16 mouse cellular contexts compared by ENCODE assay signal in genomic region chr14:31400896-31401295, GRCm38 (mm10). TPM values are rescaled to one million over a fixed set of nuclear protein-coding genes. Genes with fewer than 3 reads are reported as not detected.
DNase-seq lines count a peak whose midpoint lies in the region; ATAC-seq and TF ChIP-seq lines count a peak whose summit lies in the region.
"Had no signal": no experiment of that assay in that cellular context is flagged by ENCODE, and none has a peak within 500 bp of the region (broad histone marks: within the 10 kb centered on the region; RNA-seq: fewer than 3 reads in every experiment).

No protein-coding gene starts in this region.

- H3K4me3 ChIP-seq in heart, adult 2 months, result no peak overlapping the region
- H3K4me3 ChIP-seq in testis, adult 2 months (ENCODE audit: control insufficient read depth, low read depth, low read length), result no peak overlapping the region
- H3K4me3 ChIP-seq in heart, embryonic 14.5 days (ENCODE audit: control insufficient read depth in 1 of 2, insufficient read depth in 1 of 2, low read depth in 1 of 2, low read length in 2 of 2), result no peak overlapping the region
- H3K4me3 ChIP-seq: embryonic facial prominence, embryonic 12.5 days; midbrain, embryonic 12.5 days; neural tube, embryonic 12.5 days had no signal

- peaks cover 5% of the 10 kb centered on the region; the same call in 1 of the 2 replicates for H3K36me3 ChIP-seq in heart, adult 2 months (ENCODE audit: control insufficient read depth, insufficient read depth, low read length)
- H3K36me3 ChIP-seq in testis, adult 2 months (ENCODE audit: control insufficient read depth, insufficient read depth, low read length), result no peaks in the 10 kb centered on the region
- H3K36me3 ChIP-seq in heart, embryonic 14.5 days (ENCODE audit: control insufficient read depth, insufficient read depth, low read length), result no peaks in the 10 kb centered on the region
- H3K36me3 ChIP-seq: midbrain, embryonic 12.5 days; neural tube, embryonic 12.5 days had no signal

- no peaks in the 10 kb centered on the region for H3K79me2 ChIP-seq in heart, adult 2 months (replicated peaks; ENCODE audit: control insufficient read depth, insufficient read depth, low read length)

- peaks cover 33% of the 10 kb centered on the region for H3K4me1 ChIP-seq in heart, adult 2 months (ENCODE audit: control insufficient read depth, insufficient read depth, low read length)
- H3K4me1 ChIP-seq in testis, adult 2 months (ENCODE audit: control insufficient read depth, insufficient read depth, low read length), result peaks cover 3% of the 10 kb centered on the region
- H3K4me1 ChIP-seq in heart, embryonic 14.5 days (ENCODE audit: control insufficient read depth in 2 of 2, insufficient read depth in 2 of 2, low read length in 2 of 2), result peaks cover 49 to 70% of the 10 kb centered on the region in 2 experiments
- H3K4me1 ChIP-seq: midbrain, embryonic 12.5 days; neural tube, embryonic 12.5 days had no signal

- DNase-seq in heart, adult 2 months, result peak in 1 of 2 experiments; percentile 40
- no peak for DNase-seq in heart, postnatal 36 days
- DNase-seq in testis, postnatal 10 days (ENCODE audit: low spot score), result no peak
- DNase-seq in thymus, postnatal 10 days (ENCODE audit: low spot score in 2 of 2), result no peak
- DNase-seq in cerebellum, adult 11-12 months, result no peak
- DNase-seq: cerebellum, adult 8-10 months; left cerebral cortex, postnatal 4 days; lung, embryonic 14.5 days; right cerebral cortex, postnatal 14 days had no signal

- intact Hi-C loops in heart, adult 2 months (cut with DNase I), result loop anchor here (5.0 kb wide), 1 partner anchor 36 kb away; the partner anchor contains the start of gene Sh3bp5
- intact Hi-C loops in heart, postnatal 36 days (cut with DNase I), result no loop called here

- TF ChIP-seq EP300 in heart, adult 2 months (IDR thresholded peaks at IDR 0.05; ENCODE audit: insufficient read depth, low read depth, low read length), result no peak

- no peaks in the 10 kb centered on the region for H3K27me3 ChIP-seq in heart, adult 2 months (ENCODE audit: control insufficient read depth, insufficient read depth, low read length)
- H3K27me3 ChIP-seq in testis, adult 2 months (ENCODE audit: control insufficient read depth, insufficient read depth, low read length), result no peaks in the 10 kb centered on the region
- H3K27me3 ChIP-seq in heart, embryonic 14.5 days (ENCODE audit: control insufficient read depth, insufficient read depth, low read length), result no peaks in the 10 kb centered on the region
- H3K27me3 ChIP-seq: embryonic facial prominence, embryonic 12.5 days; midbrain, embryonic 12.5 days; neural tube, embryonic 12.5 days had no signal

- WGBS in heart, adult 2 months, result 32% methylated on average over 11 of the region's 11 CpGs
- WGBS in heart, embryonic 14.5 days, result 44% methylated on average over 11 of the region's 11 CpGs

- TF ChIP-seq POLR2A in heart, adult 2 months (IDR thresholded peaks at IDR 0.05; ENCODE audit: insufficient read depth, low read depth, low read length), result no peak
- no peak for TF ChIP-seq POLR2A in testis, adult 2 months (IDR thresholded peaks at IDR 0.05; ENCODE audit: control insufficient read depth, low read depth, low read length)

- H3K9ac ChIP-seq in heart, adult 2 months (ENCODE audit: low read depth, low read length), result no peak overlapping the region
- H3K9ac ChIP-seq in heart, embryonic 14.5 days (ENCODE audit: low read length), result peak overlapping the region; percentile 10; the same call in 1 of the 2 replicates
- H3K9ac ChIP-seq: embryonic facial prominence, embryonic 12.5 days; lung, embryonic 14.5 days; midbrain, embryonic 12.5 days; neural tube, embryonic 12.5 days had no signal

- TF ChIP-seq CTCF in heart, adult 2 months (IDR thresholded peaks at IDR 0.05), result no peak
- no peak for TF ChIP-seq CTCF in testis, adult 2 months (IDR thresholded peaks at IDR 0.05; ENCODE audit: control insufficient read depth, insufficient read depth, insufficient replicate concordance, low read depth, low read length)

- no peaks in the 10 kb centered on the region for H3K9me3 ChIP-seq in heart, embryonic 14.5 days (ENCODE audit: control insufficient read depth, low read length)
- H3K9me3 ChIP-seq: embryonic facial prominence, embryonic 12.5 days; midbrain, embryonic 12.5 days; neural tube, embryonic 12.5 days had no signal

- no peak for ATAC-seq in heart, embryonic 14.5 days (ENCODE audit: insufficient number of reproducible peaks, insufficient read depth, low FRiP score, low read depth)
- ATAC-seq: forebrain, embryonic 16.5 days; intestine, postnatal 0 days had no signal

- H3K27ac ChIP-seq in heart, adult 2 months, result peak overlapping the region; percentile 26
- peak overlapping the region; percentile 14; the same call in 1 of the 2 replicates for H3K27ac ChIP-seq in testis, adult 2 months (ENCODE audit: control insufficient read depth, insufficient read depth, low read depth, low read length)
- peak overlapping the region; percentile 23 to 48; a peak in 1 of 4 replicates for H3K27ac ChIP-seq in heart, embryonic 14.5 days (replicated peaks in 1 of 2; ENCODE audit: control insufficient read depth in 1 of 2, insufficient read depth in 1 of 2, low read depth in 2 of 2, low read length in 2 of 2)
- H3K27ac ChIP-seq: embryonic facial prominence, embryonic 12.5 days; midbrain, embryonic 12.5 days; neural tube, embryonic 12.5 days had no signal

- no peak overlapping the region for H3K4me2 ChIP-seq in heart, embryonic 14.5 days (ENCODE audit: low read length)
- H3K4me2 ChIP-seq: embryonic facial prominence, embryonic 12.5 days; lung, embryonic 14.5 days; midbrain, embryonic 12.5 days; neural tube, embryonic 12.5 days had no signal

RNA-seq across cellular contexts. Expression of gene Sh3bp5, which starts 35.0 kb away (rescaled TPM):
- 10 to 100 TPM; 51.0 to 58.3 TPM for total RNA-seq in heart, adult 2 months (2021)
- 27.0 and 37.1 TPM in 2 replicates for polyA plus RNA-seq in heart, adult 2 months (2012; rRNA removed)
- total RNA-seq in heart, postnatal 36 days (2021), result 10 to 100 TPM; 56.4 to 60.6 TPM
- polyA plus RNA-seq in testis, adult 2 months (2012; rRNA removed), result 39.6 and 41.2 TPM in 2 replicates
- 13.0 and 13.5 TPM in 2 replicates for polyA plus RNA-seq in heart, embryonic 14.5 days (2014; fragmentation: Nextera tagmentation; extraction: Ambion mirVana)
